Mouse (Mus musculus): Measurements from ENCODE around the gene Kcnip4.

GRCm38 (mm10) chr5:49437236-49437635 is 87.5 kb downstream of the Kcnip4 start:
- TF ChIP-seq CTCF (IDR thresholded peaks at IDR 0.05; ENCODE audit: low read depth) (no peak), EP300 (IDR thresholded peaks at IDR 0.05; ENCODE audit: low read depth) (no peak)

Data from liver, postnatal 0 days (tissue).